Mouse (Mus musculus) CH12.LX (cell line): ENCODE results near the gene Bmp10. TPM values are rescaled to one million over a fixed set of nuclear protein-coding genes. Genes with fewer than 3 reads are reported as not detected.

Experiments
- DNase-seq: peaks from one replicate; pipeline ENCODE4 v3.0.0-alpha.2; 2013; ENCODE audit errors: extremely low read depth
- H3K27ac ChIP-seq: 2 replicates; pipeline ENCODE4 v1.5.1; 2012; ENCODE audit warnings: low read depth, mild to moderate bottlenecking, control low read depth, moderate library complexity; ENCODE audit not compliant: insufficient read depth
- H3K27me3 ChIP-seq: replicated peaks from 2 replicates; pipeline ENCODE3; 2012; ENCODE audit warnings: inconsistent platforms
- H3K36me3 ChIP-seq, 2 experiments: replicated peaks in 1 of 2; 2 replicates each; pipeline versions ENCODE3 to v1.6.1; 2012; ENCODE audit warnings: inconsistent platforms in 1 of 2, low read length in 1 of 2, mild to moderate bottlenecking in 1 of 2, mixed read lengths in 1 of 2, moderate library complexity in 1 of 2; ENCODE audit not compliant: control insufficient read depth in 1 of 2, insufficient read depth in 1 of 2
- H3K4me1 ChIP-seq, 2 experiments: 2 replicates each; pipeline ENCODE4 v1.6.1; 2012; ENCODE audit warnings: inconsistent platforms in 1 of 2, moderate library complexity in 1 of 2; ENCODE audit not compliant: insufficient read depth in 2 of 2, control insufficient read depth in 1 of 2
- H3K4me2 ChIP-seq: 2 replicates; pipeline ENCODE4 v1.6.1; 2012; ENCODE audit warnings: low read depth, mild to moderate bottlenecking, control low read depth; ENCODE audit not compliant: poor library complexity, insufficient read depth, severe bottlenecking
- H3K4me3 ChIP-seq, 3 experiments: fragments of 150-350 bp in 1 of 3; sonication (generic) in 1 of 3; replicated peaks in 1 of 3; 2 replicates each; pipeline versions ENCODE3 to v1.5.1; 2011 to 2012; ENCODE audit warnings: low read depth in 2 of 3, low read length in 2 of 3, mild to moderate bottlenecking in 2 of 3, moderate library complexity in 2 of 3, control low read depth in 1 of 3, improper control_type of control experiment in 1 of 3, inconsistent platforms in 1 of 3, mixed read lengths in 1 of 3; ENCODE audit not compliant: poor library complexity in 1 of 3
- H3K79me2 ChIP-seq: replicated peaks from 2 replicates; pipeline ENCODE4 v1.6.1; 2012; ENCODE audit warnings: mild to moderate bottlenecking, moderate library complexity; ENCODE audit not compliant: control insufficient read depth, poor library complexity, insufficient read depth, severe bottlenecking; ENCODE audit errors: extremely low read depth
- H3K9ac ChIP-seq: 2 replicates; pipeline ENCODE4 v1.6.1; 2012; ENCODE audit warnings: low read depth, mild to moderate bottlenecking, control low read depth, moderate library complexity; ENCODE audit not compliant: insufficient read depth
- H3K9me3 ChIP-seq: replicated peaks from 2 replicates; pipeline ENCODE3; 2012; ENCODE audit warnings: low read length, inconsistent platforms, mixed read lengths
- BHLHE40 ChIP-seq: IDR thresholded peaks from 2 replicates; pipeline ENCODE4 v1.6.1; 2011; ENCODE audit warnings: mild to moderate bottlenecking, low read depth, low read length, improper control_type of control experiment
- CHD1 ChIP-seq: IDR thresholded peaks from 2 replicates; pipeline ENCODE4 v1.6.1; 2012; ENCODE audit warnings: low read depth, low read length, improper control_type of control experiment, inconsistent platforms
- CHD2 ChIP-seq: IDR thresholded peaks from 2 replicates; pipeline ENCODE4 v1.6.1; 2011; ENCODE audit warnings: low read length, improper control_type of control experiment
- ELF1 ChIP-seq: IDR thresholded peaks from 2 replicates; pipeline ENCODE4 v1.6.1; 2014; ENCODE audit warnings: low read depth, mild to moderate bottlenecking, inconsistent platforms, low read length, improper control_type of control experiment
- EP300 ChIP-seq: IDR thresholded peaks from 2 replicates; pipeline ENCODE4 v1.6.1; 2011; ENCODE audit warnings: low read length, improper control_type of control experiment
- ETS1 ChIP-seq: conservative IDR thresholded peaks from 2 replicates; pipeline ENCODE4 v1.6.1; 2012; ENCODE audit warnings: low read depth, mild to moderate bottlenecking, inconsistent platforms, low read length, improper control_type of control experiment, moderate library complexity
- GABPA ChIP-seq: IDR thresholded peaks from 2 replicates; pipeline ENCODE4 v1.6.1; 2012; ENCODE audit warnings: low read depth, low read length, improper control_type of control experiment, inconsistent platforms; ENCODE audit not compliant: insufficient replicate concordance
- JUN ChIP-seq: IDR thresholded peaks from 2 replicates; pipeline ENCODE4 v1.6.1; 2011; ENCODE audit warnings: low read depth, mild to moderate bottlenecking, low read length, improper control_type of control experiment, moderate library complexity; ENCODE audit not compliant: insufficient read depth
- JUND ChIP-seq: conservative IDR thresholded peaks from 2 replicates; pipeline ENCODE4 v1.6.1; 2011; ENCODE audit warnings: low read depth, low read length, improper control_type of control experiment
- MAFK ChIP-seq: IDR thresholded peaks from 2 replicates; pipeline ENCODE4 v1.6.1; 2011; ENCODE audit warnings: low read length, improper control_type of control experiment; ENCODE audit not compliant: insufficient replicate concordance
- MAX ChIP-seq: IDR thresholded peaks from 2 replicates; pipeline ENCODE4 v1.6.1; 2011; ENCODE audit warnings: low read length, improper control_type of control experiment
- MEF2A ChIP-seq: IDR thresholded peaks from 2 replicates; pipeline ENCODE4 v1.6.1; 2014; ENCODE audit warnings: low read depth, mild to moderate bottlenecking, inconsistent platforms, low read length, improper control_type of control experiment, borderline replicate concordance
- MYC ChIP-seq: IDR thresholded peaks from 2 replicates; pipeline ENCODE4 v1.6.1; 2011; ENCODE audit warnings: low read depth, mild to moderate bottlenecking, improper control_type of control experiment, low read length
- NELFE ChIP-seq: IDR thresholded peaks from 2 replicates; pipeline ENCODE4 v1.6.1; 2011; ENCODE audit warnings: low read depth, low read length, improper control_type of control experiment
- POLR2A ChIP-seq: IDR thresholded peaks from 2 replicates; pipeline ENCODE4 v1.6.1; 2011; ENCODE audit warnings: low read depth, mild to moderate bottlenecking, improper control_type of control experiment, low read length
- POLR2AphosphoS2 ChIP-seq: IDR thresholded peaks from 2 replicates; pipeline ENCODE4 v1.6.1; 2011; ENCODE audit warnings: low read depth, low read length, improper control_type of control experiment
- TBP ChIP-seq: conservative IDR thresholded peaks from 2 replicates; pipeline ENCODE4 v1.6.1; 2011; ENCODE audit warnings: low read depth, low read length, improper control_type of control experiment
- ZC3H11A ChIP-seq: IDR thresholded peaks from 2 replicates; pipeline ENCODE4 v1.6.1; 2012; ENCODE audit warnings: low read depth, mild to moderate bottlenecking, inconsistent platforms, low read length, improper control_type of control experiment
- ZKSCAN1 ChIP-seq: IDR thresholded peaks from 2 replicates; pipeline ENCODE4 v1.6.1; 2012; ENCODE audit warnings: low read depth, inconsistent platforms, low read length, improper control_type of control experiment, borderline replicate concordance
- ZMIZ1 ChIP-seq: IDR thresholded peaks from 2 replicates; pipeline ENCODE4 v1.6.1; 2012; ENCODE audit warnings: low read depth, mild to moderate bottlenecking, inconsistent platforms, low read length, improper control_type of control experiment
- dilution Hi-C: fragments of 300-500 bp; cut with MboI; formaldehyde crosslinking; loops from 2 replicates; pipeline ENCODE4 v1.14.3; 2020; ENCODE audit warnings: low sequenced_read_pairs; ENCODE audit not compliant: extremely low pct_unique_long_range_greater_than_20kb, extremely low pct_ligation_motif_present
- in situ Hi-C: fragments of 300-500 bp; cut with MboI; formaldehyde crosslinking; loops from 3 replicates; pipeline ENCODE4 v1.14.3; 2019; ENCODE audit warnings: low sequenced_read_pairs, low pct_ligation_motif_present, low pct_unique_long_range_greater_than_20kb, mixed read lengths
- polyA plus RNA-seq: library from polyadenylated mRNA; unstranded; fragments of >175 nt; gene quantifications from 2 replicates; pipeline ENCODE4 v1.2.1, GENCODE M21; 2012; ENCODE audit warnings: low read depth; ENCODE audit not compliant: insufficient read length
- total RNA-seq, 2 experiments: library from RNA; depleted of rRNA; stranded (reverse); fragments of 300-350 nt in 1 of 2; fragments of >200 nt in 1 of 2; gene quantifications; 2 replicates each; pipeline ENCODE4 v1.2.3; 2012 to 2014

Bmp10 gene
- total and polyA plus RNA-seq, 3 experiments: not detected

- Histone ChIP-seq H3K9me3 (no peaks in the 10 kb centered on the region), H3K79me2 (no peaks in the 10 kb centered on the region), H3K36me3 (no peaks in the 10 kb centered on the region), H3K9ac (no peak overlapping the region), H3K4me2 (no peak overlapping the region), H3K27me3 (no peaks in the 10 kb centered on the region), H3K4me1 (0 out of 4 replicates have a peak, but pooled peaks cover 0 to 2% of the 10 kb centered on the region in 2 experiments), H3K4me3 (no peak overlapping the region), H3K27ac (no peak overlapping the region)
- dilution Hi-C loops: no loop called here
- in situ Hi-C loops: no loop called here
- no peak for DNase-seq
- TF ChIP-seq CHD1: no peak
- no peak for TF ChIP-seq BHLHE40
- TF ChIP-seq MYC: no peak
- no peak for TF ChIP-seq ZMIZ1
- no peak for TF ChIP-seq MAX
- TF ChIP-seq JUN: no peak
- TF ChIP-seq ZKSCAN1: no peak
- no peak for TF ChIP-seq POLR2A
- no peak for TF ChIP-seq CHD2
- TF ChIP-seq ELF1: no peak
These were observed 6.5 kb upstream of the Bmp10 start for GRCm38 (mm10) chr6:87422304-87422703.

- Histone ChIP-seq H3K27me3 (no peaks in the 10 kb centered on the region), H3K27ac (no peak overlapping the region), H3K4me1 (0 out of 4 replicates have a peak, but pooled peaks cover 0 to 2% of the 10 kb centered on the region in 2 experiments), H3K4me3 (no peak overlapping the region), H3K36me3 (no peaks in the 10 kb centered on the region), H3K79me2 (no peaks in the 10 kb centered on the region), H3K9ac (no peak overlapping the region), H3K4me2 (no peak overlapping the region), H3K9me3 (no peaks in the 10 kb centered on the region)
- in situ Hi-C loops: no loop called here
- no peak for DNase-seq
- TF ChIP-seq BHLHE40 (peak; percentile 50), ZC3H11A (no peak), MAFK (no peak), MYC (no peak), POLR2AphosphoS2 (no peak)
- dilution Hi-C loops: no loop called here
These were observed 4.6 kb upstream of the Bmp10 start for GRCm38 (mm10) chr6:87424037-87424816.

GRCm38 (mm10) chr6:87426954-87427353 is 1.8 kb upstream of the Bmp10 start:
- Histone ChIP-seq H3K4me1 (0 out of 4 replicates have a peak, but pooled peaks cover 0 to 2% of the 10 kb centered on the region in 2 experiments), H3K79me2 (no peaks in the 10 kb centered on the region), H3K4me2 (no peak overlapping the region), H3K27me3 (no peaks in the 10 kb centered on the region), H3K9ac (no peak overlapping the region), H3K9me3 (no peaks in the 10 kb centered on the region), H3K4me3 (no peak overlapping the region), H3K36me3 (no peaks in the 10 kb centered on the region), H3K27ac (no peak overlapping the region)
- in situ Hi-C loops: no loop called here
- dilution Hi-C loops: no loop called here
- TF ChIP-seq NELFE: no peak
- no peak for TF ChIP-seq MEF2A
- no peak for TF ChIP-seq EP300
- TF ChIP-seq ETS1: no peak
- no peak for TF ChIP-seq GABPA
- TF ChIP-seq JUND: no peak
- no peak for TF ChIP-seq TBP
- DNase-seq: no peak
